Mouse (Mus musculus): ENCODE measurements at regions not wholly inside any gene's neighbourhood (a gene's known extent, or its start where the extent isn't known, plus 50 kb on each side); places are given as distances from the start of the nearest gene placed in this dataset.
A peak's percentile ranks its signal among the peaks of the same experiment; 100 is the strongest.

DNA sequence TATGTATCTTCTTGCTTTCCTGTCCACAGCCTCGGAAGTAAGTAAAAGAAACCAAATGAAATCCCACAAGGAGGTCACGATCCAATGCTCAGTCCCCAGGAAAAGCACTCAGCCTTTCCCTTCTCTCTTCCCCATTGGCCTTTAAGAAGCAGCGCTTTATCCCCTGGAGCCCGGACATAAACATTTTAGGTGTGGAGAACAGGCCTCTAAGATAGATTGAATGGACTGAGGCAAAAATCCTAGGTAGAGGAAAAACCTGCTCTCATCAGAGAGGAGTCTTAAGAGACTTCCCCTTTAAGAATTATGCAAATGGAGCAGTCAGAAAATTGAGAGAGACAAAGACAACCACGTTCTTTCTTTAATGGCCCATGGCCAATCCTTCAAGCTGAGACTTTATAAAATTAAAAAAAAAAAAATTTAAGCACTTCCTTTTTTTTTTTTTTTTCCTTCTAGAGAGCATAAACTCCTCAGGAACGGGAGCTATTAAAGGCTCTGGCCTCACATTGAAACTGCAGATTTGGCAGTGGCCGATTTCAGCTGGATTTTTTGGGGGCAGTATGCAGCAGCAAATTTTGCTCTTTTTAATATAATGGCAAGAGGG, 1020.5 kb downstream of the 9330182O14Rik start:
- no peak for DNase-seq (ENCODE audit: extremely low spot score, low read depth, low spot score)

DNA sequence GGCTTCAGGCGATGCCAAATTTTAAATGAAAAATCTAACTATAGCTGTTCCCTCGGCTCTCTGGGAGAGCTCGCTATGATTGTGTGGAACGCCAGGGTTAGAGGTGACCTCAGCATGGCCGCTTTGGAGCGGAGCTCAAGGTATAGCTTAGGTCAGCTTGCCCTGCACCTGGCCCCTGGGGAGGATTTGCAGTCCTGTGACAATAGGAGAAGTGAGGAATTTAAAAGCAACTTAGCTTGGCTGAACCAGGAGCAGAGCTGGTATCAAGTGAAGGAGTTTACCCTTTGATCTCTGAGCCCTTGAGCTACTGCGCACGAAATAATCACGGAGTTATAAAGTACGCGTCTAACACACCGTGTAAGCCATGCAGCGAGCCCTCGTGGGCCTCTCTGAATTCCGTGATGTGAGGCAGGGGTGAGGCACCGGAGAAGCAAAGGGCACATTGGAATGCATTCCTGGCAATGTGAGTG, 1021.0 kb downstream of the 9330182O14Rik start:
- no peak for DNase-seq (ENCODE audit: extremely low spot score, low read depth, low spot score)

DNA sequence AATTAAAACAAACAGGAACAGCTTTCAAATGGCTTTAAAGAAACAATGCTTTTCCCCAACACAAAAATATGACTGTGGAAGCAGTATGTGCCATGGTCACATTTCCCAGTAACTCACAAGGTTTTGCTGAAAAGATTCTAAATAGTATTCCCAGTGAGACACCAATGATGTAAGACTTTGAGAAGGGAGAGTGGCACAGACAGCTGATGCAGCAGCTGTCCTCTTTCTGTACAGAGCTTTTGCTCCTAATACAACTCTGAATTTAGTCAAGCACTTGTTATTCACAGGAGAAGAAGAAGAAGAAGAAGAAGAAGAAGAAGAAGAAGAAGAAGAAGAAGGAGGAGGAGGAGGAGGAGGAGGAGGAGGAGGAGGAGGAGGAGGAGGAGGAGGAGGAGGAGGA, 1023.6 kb downstream of the 9330182O14Rik start:
- no peak for DNase-seq (ENCODE audit: extremely low spot score, low read depth, low spot score)

DNA sequence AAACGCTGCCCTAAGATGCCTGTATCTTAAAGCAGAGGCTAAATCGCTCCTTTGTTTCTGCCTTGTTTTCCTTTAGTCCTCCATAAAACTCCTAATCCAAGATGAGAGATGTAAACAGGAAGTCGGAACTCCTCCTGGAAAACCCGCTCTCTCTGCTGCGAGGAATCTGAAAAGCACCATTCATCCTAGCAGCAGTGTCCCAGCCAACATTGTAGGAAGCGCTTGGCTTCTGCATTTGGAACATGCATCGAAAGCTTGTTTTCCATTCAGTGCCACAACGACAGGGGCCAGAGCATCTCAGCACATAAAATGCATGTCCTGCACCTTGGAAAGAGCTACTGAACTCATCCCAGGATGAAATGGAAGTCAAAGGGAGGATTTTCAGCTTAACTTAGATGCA, 1028.1 kb downstream of the 9330182O14Rik start:
- no peak for DNase-seq (ENCODE audit: extremely low spot score, low read depth, low spot score)

DNA sequence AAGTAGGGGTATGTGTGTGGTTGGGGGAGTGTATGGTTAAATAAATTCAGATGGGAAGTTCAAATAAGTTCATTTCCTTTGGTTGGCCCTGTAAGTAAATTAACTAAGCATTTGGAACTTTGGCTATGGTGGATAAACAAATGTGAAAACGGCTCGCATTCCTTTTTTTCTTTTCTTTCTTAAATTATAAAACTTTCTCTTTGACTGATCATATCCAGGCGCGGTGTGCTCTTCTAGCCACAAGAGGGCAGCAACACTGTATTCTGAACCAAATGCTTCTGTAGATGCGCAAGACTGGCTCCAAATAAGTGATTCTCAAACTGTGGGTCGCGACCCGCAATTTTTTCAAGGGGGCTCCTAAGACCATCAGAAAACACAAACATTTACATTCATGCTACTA, 1028.6 kb downstream of the 9330182O14Rik start:
- DNase-seq (ENCODE audit: extremely low spot score, low read depth, low spot score) = no peak

DNA sequence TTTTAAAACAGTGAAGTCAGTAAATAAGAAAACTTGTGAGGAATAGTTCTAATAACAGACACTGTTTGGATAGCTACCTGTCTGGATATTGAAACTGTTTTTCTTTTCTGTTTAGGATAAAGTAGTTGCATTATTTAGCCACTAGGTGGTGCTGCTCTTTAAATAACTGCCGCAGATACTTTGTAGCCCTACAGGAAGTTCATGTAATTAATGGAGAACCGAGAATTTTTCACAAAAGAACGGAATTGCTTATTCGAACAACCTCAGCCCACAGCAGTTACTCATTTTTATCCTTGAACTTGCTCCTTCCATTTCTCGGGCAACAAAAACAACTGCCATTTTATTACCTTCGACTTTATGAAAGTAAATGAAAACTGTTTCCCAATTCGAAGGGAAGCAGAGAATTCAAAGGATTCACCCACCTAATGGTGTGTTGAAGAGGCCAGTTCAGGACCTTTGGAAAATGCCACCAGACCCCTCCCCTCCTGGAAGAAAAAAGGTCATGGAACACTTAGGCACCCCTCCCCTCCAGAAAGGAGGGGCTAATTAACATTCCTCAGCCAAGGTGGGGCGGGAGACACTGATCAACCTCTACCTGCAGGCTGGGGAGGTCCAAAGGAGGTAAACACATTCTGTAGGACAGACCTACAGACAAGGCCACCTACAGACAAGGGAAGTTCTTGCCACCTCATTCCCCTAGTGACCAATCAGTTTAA, 1029.6 kb downstream of the 9330182O14Rik start:
- no peak for DNase-seq (ENCODE audit: extremely low spot score, low read depth, low spot score)

DNA sequence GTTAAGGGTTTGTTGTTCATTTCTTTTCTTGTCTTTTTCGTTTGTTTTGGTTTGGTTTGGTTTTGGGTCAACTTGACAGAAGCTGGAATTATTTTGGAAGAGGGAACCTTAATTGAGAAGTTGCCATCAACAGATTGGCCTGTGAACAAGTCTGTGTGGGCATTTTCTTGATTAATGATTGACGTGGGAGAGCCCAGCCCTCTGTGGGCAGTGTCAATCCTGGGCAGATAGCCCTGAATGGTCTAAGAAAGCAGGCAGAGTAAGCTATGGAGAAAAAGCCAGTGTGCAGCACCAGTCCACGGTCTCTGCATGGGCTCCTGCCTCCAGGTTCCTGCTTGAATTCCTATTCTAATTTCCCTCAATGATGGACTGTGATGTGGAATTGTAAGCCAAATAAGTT, 1031.4 kb downstream of the 9330182O14Rik start:
- no peak for DNase-seq (ENCODE audit: extremely low spot score, low read depth, low spot score)

DNA sequence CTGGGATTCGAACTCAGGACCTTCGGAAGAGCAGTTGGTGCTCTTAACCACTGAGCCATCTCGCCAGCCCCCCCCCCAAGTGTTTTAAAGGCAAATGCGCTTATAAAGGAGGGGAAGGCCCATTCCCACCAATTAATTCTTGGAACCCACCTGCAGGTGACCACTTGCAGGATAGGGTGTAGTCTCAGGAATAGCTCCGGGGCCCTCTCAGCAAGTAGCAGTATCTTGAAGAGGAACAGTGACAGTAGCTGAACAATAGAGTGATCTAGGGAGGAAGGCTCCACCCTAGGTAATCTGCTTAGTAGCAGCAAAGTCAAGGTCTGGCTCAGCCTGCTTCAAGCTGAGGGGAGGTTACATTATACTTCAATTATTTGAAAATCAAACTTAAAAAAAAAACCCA, 1056.6 kb downstream of the 9330182O14Rik start:
- DNase-seq (ENCODE audit: extremely low spot score, low read depth, low spot score) = no peak

DNA sequence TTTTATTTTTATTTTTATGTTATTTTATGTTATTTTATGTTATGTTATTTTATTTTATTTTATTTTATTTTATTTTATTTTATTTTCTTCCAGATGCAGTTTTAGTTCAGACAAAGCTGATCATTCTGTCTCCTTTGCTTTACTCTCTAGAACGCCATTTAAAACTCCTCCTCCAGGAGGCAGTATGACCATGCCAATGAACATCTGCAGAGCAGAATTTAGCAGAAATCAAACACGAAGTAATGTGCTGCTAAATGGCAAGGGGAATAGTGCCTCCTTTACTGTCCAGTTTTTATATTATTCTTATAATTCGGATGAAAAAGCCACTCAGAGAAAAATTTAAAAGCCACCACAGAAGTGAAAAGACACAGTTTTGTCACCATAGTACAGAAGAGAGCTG, 1059.1 kb downstream of the 9330182O14Rik start:
- DNase-seq (ENCODE audit: extremely low spot score, low read depth, low spot score) = peak; percentile 57

DNA sequence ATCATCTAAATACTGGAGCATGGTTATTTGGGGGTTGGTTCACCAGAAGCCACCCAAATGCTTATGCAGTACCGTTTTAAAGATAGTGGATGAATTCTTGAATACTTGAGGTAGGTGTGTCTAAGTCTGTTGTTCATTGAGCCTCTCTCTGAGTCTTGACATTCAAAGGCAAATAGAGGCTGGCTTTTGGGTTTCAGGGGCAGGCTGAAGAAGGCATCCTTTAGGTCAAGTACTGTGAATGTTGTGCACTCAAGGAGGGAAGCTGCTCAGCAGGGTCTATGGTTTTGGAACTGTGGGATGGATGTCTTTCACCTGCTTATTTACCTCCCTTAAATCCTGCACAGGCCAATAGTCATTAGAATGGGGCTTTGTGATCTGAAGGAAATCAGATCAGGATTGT, 1089.6 kb downstream of the 9330182O14Rik start:
- no peak for DNase-seq (ENCODE audit: extremely low spot score, low read depth, low spot score)

DNA sequence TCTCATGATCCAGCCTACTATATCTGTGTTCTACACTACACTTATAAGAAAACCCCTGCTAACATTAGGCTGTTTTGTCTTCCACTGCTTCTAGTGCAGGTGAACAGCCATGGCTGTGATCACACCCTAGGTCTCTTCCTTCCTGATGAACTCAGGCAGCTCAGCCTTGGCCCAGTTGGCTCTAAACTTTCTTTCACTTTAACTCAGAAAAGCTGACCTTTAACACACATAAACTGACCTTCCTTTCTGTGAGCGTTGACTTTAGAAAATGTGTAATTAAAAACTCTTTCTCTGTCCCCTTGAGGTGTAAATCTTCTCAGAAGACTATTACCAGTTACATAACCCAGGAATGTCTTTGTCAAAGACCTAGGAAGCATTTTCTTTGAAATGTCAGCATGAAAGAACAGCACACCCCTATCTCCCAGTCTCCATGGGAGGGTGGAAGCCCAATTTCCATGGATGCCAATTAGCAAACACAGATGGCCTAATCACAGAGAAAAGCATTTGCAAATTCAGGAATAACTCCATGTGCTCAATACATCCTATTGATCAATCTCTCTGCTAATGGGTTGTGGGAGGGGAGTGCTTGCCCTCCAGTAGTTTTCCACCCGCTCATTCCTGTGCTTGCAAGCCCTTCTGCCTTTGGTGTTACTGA, 1098.4 kb downstream of the 9330182O14Rik start:
- DNase-seq (ENCODE audit: extremely low spot score, low read depth, low spot score) = no peak
